Mouse (Mus musculus) heart, postnatal 0 days (tissue): ENCODE results near the gene Plce1.

ENCODE experiments used
- CTCF ChIP-seq: IDR thresholded peaks from 2 replicates; pipeline ENCODE4 v1.5.1; 2016; ENCODE audit warnings: antibody characterized with exemption, control low read depth, low read depth
- EP300 ChIP-seq: IDR thresholded peaks from 2 replicates; pipeline ENCODE4 v1.6.1; 2016; ENCODE audit warnings: antibody characterized with exemption, low read depth

DNA sequence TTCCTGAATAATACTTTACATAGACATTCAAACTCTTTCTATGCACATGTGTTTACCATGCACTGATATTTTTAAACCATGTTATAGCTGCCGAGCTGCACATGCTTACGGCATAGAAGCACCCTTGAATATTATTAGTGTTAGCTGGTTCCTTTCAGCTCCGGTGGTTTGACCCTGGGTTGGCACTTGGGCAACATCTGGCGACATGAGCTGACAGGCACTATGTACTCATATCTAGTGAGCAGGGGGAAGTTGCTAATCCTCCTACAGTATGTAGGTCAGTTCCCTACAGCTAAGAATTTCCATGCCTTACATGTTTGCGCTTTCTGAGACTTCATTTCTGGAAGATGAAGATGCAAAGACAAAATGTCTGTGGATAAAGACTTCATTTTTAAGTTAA lies 86.4 kb downstream of the Plce1 start:
- no peak for TF ChIP-seq CTCF
- TF ChIP-seq EP300 = no peak
